8 mouse cellular contexts compared by ENCODE assay signal in the genomic region with DNA sequence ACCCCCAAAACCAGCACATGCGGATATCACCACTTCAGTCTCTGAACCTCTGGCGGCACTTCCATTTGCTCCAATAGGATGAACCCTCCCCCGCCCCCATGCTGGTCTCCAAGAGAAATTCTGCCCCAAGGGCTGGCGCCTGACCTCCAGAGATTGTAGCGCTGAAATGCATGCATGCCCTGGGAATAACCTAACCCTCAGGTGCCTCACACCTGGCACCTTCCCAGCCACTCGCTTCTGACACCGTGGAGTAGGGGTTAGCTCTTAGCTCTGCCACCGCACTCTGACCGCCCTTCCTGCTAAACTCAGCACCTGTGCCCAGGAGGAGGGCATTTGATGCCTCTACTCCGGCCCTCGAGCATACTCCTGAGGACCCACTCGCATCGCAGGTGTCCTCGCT. TPM values are rescaled to one million over a fixed set of nuclear protein-coding genes. Genes with fewer than 3 reads are reported as not detected.
DNase-seq lines count a peak whose midpoint lies in the region; ATAC-seq and TF ChIP-seq lines count a peak whose summit lies in the region.

No protein-coding gene starts in this region.

- peak overlapping the region; percentile 76 for H3K4me3 ChIP-seq in heart, embryonic 16.5 days (ENCODE audit: low read length)
- H3K4me3 ChIP-seq in hindbrain, embryonic 15.5 days: peak overlapping the region; percentile 48
- peak overlapping the region; percentile 65 for H3K4me3 ChIP-seq in midbrain, embryonic 10.5 days

- POLR2A ChIA-PET in Patski (lab: Charles Lee): interaction anchor here (0.7 to 1.4 kb wide), 2 partner anchors 16 to 314 kb away, joined by 3 read pairs; no protein-coding TSS in a partner anchor

- H3K4me1 ChIP-seq in heart, embryonic 16.5 days (ENCODE audit: control insufficient read depth, insufficient read depth, low read length): peaks cover 3% of the 10 kb centered on the region
- H3K4me1 ChIP-seq in hindbrain, embryonic 15.5 days (replicated peaks): peaks cover 20% of the 10 kb centered on the region
- peaks cover 30% of the 10 kb centered on the region for H3K4me1 ChIP-seq in midbrain, embryonic 10.5 days

- no peak; the same call in 1 of the 2 replicates for ATAC-seq in heart, embryonic 16.5 days (replicated peaks; ENCODE audit: extremely low read depth, insufficient read depth, low FRiP score)
- peak; percentile 22 for ATAC-seq in Patski
- no peak for ATAC-seq in hindbrain, embryonic 15.5 days (ENCODE audit: low FRiP score, low read depth)

- CTCF ChIA-PET in Patski (lab: Charles Lee): interaction anchor here (1.7 to 2.6 kb wide), 3 partner anchors 10 to 21 kb away, joined by 4 to 8 read pairs (median 7); no protein-coding TSS in a partner anchor

- H3K27ac ChIP-seq in heart, embryonic 16.5 days (ENCODE audit: low read length): no peak overlapping the region
- H3K27ac ChIP-seq in hindbrain, embryonic 15.5 days (replicated peaks): no peak overlapping the region
- peak overlapping the region; percentile 88 for H3K27ac ChIP-seq in midbrain, embryonic 10.5 days (replicated peaks)

- no peak for DNase-seq in heart, adult 8-10 months (ENCODE audit: low spot score)
- DNase-seq in Patski (ENCODE audit: low read depth, low spot score): no peak
- no peak for DNase-seq in midbrain, embryonic 10.5 days (ENCODE audit: low spot score)
- DNase-seq in adrenal gland, postnatal 36 days: no peak
- DNase-seq in frontal cortex, postnatal 36 days (ENCODE audit: low spot score in 2 of 2): no peak
- no peak for DNase-seq in left cerebral cortex, adult 9 months (ENCODE audit: low spot score in 2 of 2)

- H3K9ac ChIP-seq in heart, embryonic 16.5 days (ENCODE audit: low read length): peak overlapping the region; percentile 66
- H3K9ac ChIP-seq in hindbrain, embryonic 15.5 days: peak overlapping the region; percentile 52

- WGBS in heart, embryonic 16.5 days: 2% methylated on average over 14 of the region's 14 CpGs
- WGBS in hindbrain, embryonic 15.5 days: 2% methylated on average over 14 of the region's 14 CpGs
- under 1% methylated on average over 14 of the region's 14 CpGs for whole genome bisulfite sequencing in midbrain, embryonic 10.5 days

- H3K4me2 ChIP-seq in heart, embryonic 16.5 days (ENCODE audit: low read depth, low read length): peak overlapping the region; percentile 97
- peak overlapping the region; percentile 86 for H3K4me2 ChIP-seq in hindbrain, embryonic 15.5 days

- H3K27me3 ChIP-seq in heart, embryonic 16.5 days (ENCODE audit: control insufficient read depth, insufficient read depth, low read length): peaks cover 8% of the 10 kb centered on the region
- no peaks in the 10 kb centered on the region for H3K27me3 ChIP-seq in Patski
- no peaks in the 10 kb centered on the region for H3K27me3 ChIP-seq in hindbrain, embryonic 15.5 days
- H3K27me3 ChIP-seq in midbrain, embryonic 10.5 days (ENCODE audit: low read depth, poor library complexity, severe bottlenecking): peaks cover 40% of the 10 kb centered on the region

- H3K36me3 ChIP-seq in heart, embryonic 16.5 days (ENCODE audit: control insufficient read depth, insufficient read depth): no peaks in the 10 kb centered on the region
- no peaks in the 10 kb centered on the region for H3K36me3 ChIP-seq in hindbrain, embryonic 15.5 days
- H3K36me3 ChIP-seq in midbrain, embryonic 10.5 days: no peaks in the 10 kb centered on the region

- H3K9me3 ChIP-seq in heart, embryonic 16.5 days (replicated peaks; ENCODE audit: control insufficient read depth, low read length): no peaks in the 10 kb centered on the region
- no peaks in the 10 kb centered on the region for H3K9me3 ChIP-seq in hindbrain, embryonic 15.5 days
- no peaks in the 10 kb centered on the region for H3K9me3 ChIP-seq in midbrain, embryonic 10.5 days (replicated peaks)

- TF ChIP-seq CTCF in Patski (IDR thresholded peaks at IDR 0.05): no peak

- in situ Hi-C loops in Patski (cut with MboI; ENCODE audit: low pct_unique_long_range_greater_than_20kb): no loop called here

RNA-seq across cellular contexts. Expression of gene Cgn, which starts 0.3 kb away (rescaled TPM):
- 2.7 and 4.4 TPM in 2 replicates for polyA plus RNA-seq in heart, embryonic 16.5 days (2015; fragmentation: Nextera tagmentation; extraction: Ambion mirVana)
- under 1 TPM; 0.37 to 0.85 (median 0.54) TPM for total RNA-seq in heart, adult 8-10 months (2022)
- 6.8 TPM for polyA plus RNA-seq in Patski (2021)
- polyA plus RNA-seq in hindbrain, embryonic 15.5 days (2015; fragmentation: Nextera tagmentation; extraction: Ambion mirVana): 13.5 and 14.3 TPM in 2 replicates
- polyA plus RNA-seq in midbrain, embryonic 10.5 days (2016; fragmentation: Nextera tagmentation; extraction: Ambion mirVana): 5.7 and 5.9 TPM in 2 replicates
- total RNA-seq in adrenal gland, postnatal 36 days (2021): 1 to 10 TPM in 1 of 2 experiments, under 1 TPM in 1; 0.79 to 1.4 TPM

RNA-seq across cellular contexts. Expression of gene Pogz, which starts 51.4 kb away (rescaled TPM):
- polyA plus RNA-seq in heart, embryonic 16.5 days (2015; fragmentation: Nextera tagmentation; extraction: Ambion mirVana): 8.9 and 9.5 TPM in 2 replicates
- total RNA-seq in heart, adult 8-10 months (2022): 10 to 100 TPM; 15.4 to 21.3 (median 18.7) TPM
- 32.8 TPM for polyA plus RNA-seq in Patski (2021)
- polyA plus RNA-seq in hindbrain, embryonic 15.5 days (2015; fragmentation: Nextera tagmentation; extraction: Ambion mirVana): 20.6 and 21.1 TPM in 2 replicates
- polyA plus RNA-seq in midbrain, embryonic 10.5 days (2016; fragmentation: Nextera tagmentation; extraction: Ambion mirVana): 17.9 and 21.7 TPM in 2 replicates
- total RNA-seq in adrenal gland, postnatal 36 days (2021): 10 to 100 TPM; 28.1 to 32.8 TPM
